9 mouse cellular contexts compared by ENCODE assay signal in genomic region chr4:7853121-7853782, GRCm38 (mm10).
A peak's percentile ranks its signal among the peaks of the same experiment; 100 is the strongest.
DNase-seq lines count a peak whose midpoint lies in the region; ATAC-seq and TF ChIP-seq lines count a peak whose summit lies in the region.
"Had no signal": no experiment of that assay in that cellular context is flagged by ENCODE, and none has a peak within 500 bp of the region (broad histone marks: within the 10 kb centered on the region; RNA-seq: fewer than 3 reads in every experiment).

No protein-coding gene starts in this region.

- no peaks in the 10 kb centered on the region for H3K36me3 ChIP-seq in kidney, adult 2 months (ENCODE audit: control insufficient read depth, insufficient read depth, low read length)
- H3K36me3 ChIP-seq: embryonic facial prominence, embryonic 15.5 days had no signal

- peak; percentile 12 for DNase-seq in kidney, adult 2 months
- DNase-seq in kidney, adult 18-20 months, result no peak
- peak; percentile 27 to 37 for DNase-seq in CD8-positive naive resting alpha-beta T cell, adult 2 months (ENCODE audit: low read depth in 2 of 2, low spot score in 2 of 2)
- DNase-seq in frontal cortex, postnatal 10 days (ENCODE audit: low spot score in 2 of 2), result peak; percentile 11 to 48
- peak; percentile 48 to 54 for DNase-seq in left cerebral cortex, adult 18-20 months (ENCODE audit: low spot score in 2 of 2)
- peak; percentile 84 for DNase-seq in retina, embryonic 14.5 days (ENCODE audit: low spot score)
- DNase-seq in urinary bladder, adult 18-20 months (ENCODE audit: low spot score in 2 of 2), result no peak

- H3K4me1 ChIP-seq in kidney, adult 2 months (ENCODE audit: control insufficient read depth, insufficient read depth, low read length), result no peaks in the 10 kb centered on the region
- H3K4me1 ChIP-seq: embryonic facial prominence, embryonic 15.5 days had no signal

- peak; percentile 27; the same call in 1 of the 2 replicates for TF ChIP-seq CTCF in kidney, adult 2 months (conservative IDR thresholded peaks at IDR 0.05; ENCODE audit: insufficient read depth, insufficient read length, low read depth, low read length)

- WGBS in kidney, adult 2 months, result 65% methylated on average over 1 of the region's 1 CpGs

- H3K27ac ChIP-seq in kidney, adult 2 months (ENCODE audit: insufficient read depth, low read depth, low read length), result no peak overlapping the region
- H3K27ac ChIP-seq: embryonic facial prominence, embryonic 15.5 days had no signal

- peak; percentile 53 for ATAC-seq in activated CD4-positive, CD25-positive, alpha-beta regulatory T cell, adult 4 months

- no peaks in the 10 kb centered on the region; the same call in 1 of the 2 replicates for H3K27me3 ChIP-seq in kidney, adult 2 months (replicated peaks; ENCODE audit: control insufficient read depth, insufficient read depth, low read length)
- H3K27me3 ChIP-seq: embryonic facial prominence, embryonic 15.5 days had no signal

- no peak overlapping the region for H3K4me3 ChIP-seq in kidney, adult 2 months (ENCODE audit: insufficient read depth, low read depth, low read length)
- H3K4me3 ChIP-seq: embryonic facial prominence, embryonic 15.5 days had no signal

- TF ChIP-seq POLR2A in kidney, adult 2 months (IDR thresholded peaks at IDR 0.05; ENCODE audit: low read depth, low read length), result no peak

Comparison
In these comparisons a context has a peak if more than half of its experiments do, and no peak if none do; other contexts are left out.
1. DNase-seq: peak in kidney, adult 2 months (single experiment), CD8-positive naive resting alpha-beta T cell, adult 2 months (2 of 2), frontal cortex, postnatal 10 days (2 of 2), left cerebral cortex, adult 18-20 months (2 of 2) and retina, embryonic 14.5 days (single experiment); none in kidney, adult 18-20 months (single experiment) and urinary bladder, adult 18-20 months (0 of 2).